Mouse (Mus musculus) lung, adult 2 months (tissue): ENCODE results near the gene Fhl2.

ENCODE experiments used
- CTCF ChIP-seq: fragments of 200-500 bp; IDR thresholded peaks from 2 replicates; pipeline ENCODE4 v1.5.1; 2011; ENCODE audit warnings: mild to moderate bottlenecking, low read length, control low read depth; ENCODE audit not compliant: insufficient read depth
- POLR2A ChIP-seq: fragments of 200-500 bp; IDR thresholded peaks from 2 replicates; pipeline ENCODE4 v1.6.1; 2011; ENCODE audit warnings: low read depth, mild to moderate bottlenecking, control low read depth, low read length, borderline replicate concordance; ENCODE audit errors: extremely low read depth

- TF ChIP-seq POLR2A (no peak), CTCF (no peak)
These were observed 33.0 kb downstream of the Fhl2 start for GRCm38 (mm10) chr1:43163467-43164418.
